Mouse (Mus musculus) gastrocnemius, adult 2 months (tissue): ENCODE measurements around the gene Sbno2. TPM values are rescaled to one million over a fixed set of nuclear protein-coding genes. Genes with fewer than 3 reads are reported as not detected.

Experiments
- DNase-seq: peaks from one replicate; pipeline ENCODE4 v3.0.0; 2022
- H3K27ac ChIP-seq: fragments of 200-600 bp; 2 replicates; pipeline ENCODE4 v1.8.1; 2022; ENCODE audit warnings: mild to moderate bottlenecking
- H3K4me3 ChIP-seq: fragments of 200-600 bp; 2 replicates; pipeline ENCODE4 v1.8.1; 2022; ENCODE audit warnings: mild to moderate bottlenecking, moderate library complexity
- CTCF ChIP-seq: fragments of 200-600 bp; IDR thresholded peaks from 2 replicates; pipeline ENCODE4 v1.8.1; 2022; ENCODE audit warnings: antibody characterized with exemption, mild to moderate bottlenecking, moderate library complexity
- intact Hi-C: fragments of 180-260 bp; cut with DNase I; formaldehyde crosslinking; loops from one replicate; pipeline ENCODE4 v1.15.1; 2025
- total RNA-seq, 2 experiments: library from RNA; stranded (reverse); gene quantifications; 2 replicates each; pipeline ENCODE4 v1.2.3; 2021

Sbno2 gene
- total RNA-seq, 2 experiments from 2014 or later, result 6.2 to 7.1 TPM

GRCm38 (mm10) chr10:80030191-80030590 is 75.2 kb downstream of the Sbno2 start:
- intact Hi-C loops, result loop anchor here (5.0 kb wide), 1 partner anchor 102 kb away; no protein-coding TSS in a partner anchor
- no peak for DNase-seq
- no peak for TF ChIP-seq CTCF

DNA sequence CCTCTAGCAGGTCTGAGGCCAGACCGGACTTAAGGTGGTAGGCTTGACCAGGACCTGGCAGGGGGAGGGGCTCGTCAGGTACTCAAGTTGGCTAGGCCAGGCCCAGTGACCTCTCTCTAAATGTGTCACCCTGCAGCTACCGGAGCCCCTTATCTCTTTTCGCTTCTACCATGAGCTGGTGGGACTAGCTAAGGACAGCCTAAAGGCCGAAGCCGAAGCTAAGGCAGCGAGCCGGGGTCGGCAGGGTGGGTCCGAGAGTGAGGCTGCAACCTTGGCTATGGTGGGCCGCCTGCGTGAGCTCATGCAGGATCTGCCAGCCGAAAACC is 76.9 kb downstream of the Sbno2 start:
- Histone ChIP-seq H3K4me3 (no peak overlapping the region), H3K27ac (no peak overlapping the region)
- no peak for DNase-seq
- intact Hi-C loops, result no loop called here
- TF ChIP-seq CTCF, result no peak

More at GRCm38 (mm10) chr10:80030191-80030590, 75.2 kb downstream of the Sbno2 start:
- Histone ChIP-seq H3K4me3 (no peak overlapping the region), H3K27ac (no peak overlapping the region)

DNA sequence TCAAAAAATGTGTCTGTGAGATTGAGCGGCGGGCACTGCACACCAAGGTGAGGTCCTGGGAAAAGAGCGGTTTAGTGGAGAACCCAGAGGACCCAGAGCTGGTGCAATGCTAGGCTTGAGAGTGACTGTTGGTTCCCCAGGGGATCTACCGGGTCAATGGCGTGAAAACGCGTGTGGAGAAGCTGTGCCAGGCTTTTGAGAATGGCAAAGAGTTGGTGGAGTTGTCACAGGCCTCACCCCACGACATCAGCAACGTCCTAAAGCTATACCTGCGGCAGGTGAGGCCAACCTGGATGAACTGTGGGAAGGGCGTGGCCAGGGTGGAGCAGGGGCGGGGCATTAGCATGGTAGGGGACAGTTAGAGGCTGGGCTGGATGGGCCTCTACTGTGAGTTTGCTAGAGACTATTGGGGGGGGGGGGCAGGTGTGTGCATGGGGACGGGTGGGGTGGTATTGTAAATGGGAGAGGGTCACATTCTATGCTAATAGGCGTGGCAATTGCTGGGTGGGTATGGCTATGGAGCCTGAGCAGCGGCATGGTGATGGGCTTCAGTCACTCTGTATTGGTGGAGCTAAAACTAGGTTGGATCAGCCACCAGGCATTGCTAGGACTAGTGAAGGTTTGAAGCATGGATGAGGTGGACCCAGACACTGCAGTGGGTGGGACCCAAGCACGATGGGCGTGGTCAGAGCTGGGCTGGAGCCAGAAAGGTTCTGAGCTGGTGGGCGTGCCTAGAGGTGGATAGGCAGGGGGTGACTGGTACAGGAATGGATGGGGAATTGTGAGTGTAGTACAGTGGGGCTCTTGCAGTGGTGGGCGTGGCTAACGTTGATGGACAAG is 77.5 kb downstream of the Sbno2 start:
- no peak overlapping the region for H3K27ac ChIP-seq
- TF ChIP-seq CTCF, result no peak
- no peak overlapping the region for H3K4me3 ChIP-seq
- intact Hi-C loops, result no loop called here
- DNase-seq, result no peak

DNA sequence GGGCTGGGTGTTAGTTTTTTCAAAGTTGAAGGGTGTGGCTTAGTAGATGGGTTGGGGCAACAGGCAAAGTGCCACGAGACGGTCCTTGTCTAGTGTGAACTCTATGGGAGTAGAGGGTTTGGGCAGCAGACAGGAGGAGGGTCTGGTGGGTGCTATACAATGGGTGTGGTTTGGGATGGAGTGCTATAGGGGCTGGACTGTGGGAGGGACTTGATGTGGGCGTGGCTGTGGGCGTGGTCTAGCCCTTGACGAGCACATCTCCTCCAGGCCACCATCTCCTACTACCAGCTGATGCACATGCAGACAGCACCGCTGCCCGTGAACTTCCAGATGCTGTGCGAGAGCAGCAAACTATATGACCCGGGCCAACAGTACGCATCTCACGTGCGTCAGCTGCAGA is 79.5 kb downstream of the Sbno2 start:
- no peak for TF ChIP-seq CTCF
- H3K27ac ChIP-seq, result no peak overlapping the region
- intact Hi-C loops, result no loop called here
- no peak overlapping the region for H3K4me3 ChIP-seq
- no peak for DNase-seq

GRCm38 (mm10) chr10:80025463-80025862 is 79.9 kb downstream of the Sbno2 start:
- Histone ChIP-seq H3K4me3 (no peak overlapping the region), H3K27ac (no peak overlapping the region)
- intact Hi-C loops, result no loop called here
- no peak for DNase-seq
- no peak for TF ChIP-seq CTCF

DNA sequence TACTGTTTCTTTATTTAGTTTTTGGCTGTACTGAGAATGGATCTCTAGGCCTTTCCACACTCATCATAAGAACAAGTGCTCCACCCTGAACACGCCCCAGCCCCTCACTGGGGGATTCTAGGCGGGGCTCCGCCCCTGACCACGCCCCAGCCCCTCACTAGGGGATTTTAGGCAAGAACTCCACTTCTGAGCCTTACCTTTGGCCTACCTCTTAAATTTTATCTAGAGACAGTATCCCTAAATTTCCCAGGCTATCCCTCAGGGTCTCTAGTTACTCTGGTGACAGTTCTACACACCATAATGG is 80.4 kb downstream of the Sbno2 start:
- no peak for TF ChIP-seq CTCF
- no peak overlapping the region for H3K4me3 ChIP-seq
- DNase-seq, result no peak

DNA sequence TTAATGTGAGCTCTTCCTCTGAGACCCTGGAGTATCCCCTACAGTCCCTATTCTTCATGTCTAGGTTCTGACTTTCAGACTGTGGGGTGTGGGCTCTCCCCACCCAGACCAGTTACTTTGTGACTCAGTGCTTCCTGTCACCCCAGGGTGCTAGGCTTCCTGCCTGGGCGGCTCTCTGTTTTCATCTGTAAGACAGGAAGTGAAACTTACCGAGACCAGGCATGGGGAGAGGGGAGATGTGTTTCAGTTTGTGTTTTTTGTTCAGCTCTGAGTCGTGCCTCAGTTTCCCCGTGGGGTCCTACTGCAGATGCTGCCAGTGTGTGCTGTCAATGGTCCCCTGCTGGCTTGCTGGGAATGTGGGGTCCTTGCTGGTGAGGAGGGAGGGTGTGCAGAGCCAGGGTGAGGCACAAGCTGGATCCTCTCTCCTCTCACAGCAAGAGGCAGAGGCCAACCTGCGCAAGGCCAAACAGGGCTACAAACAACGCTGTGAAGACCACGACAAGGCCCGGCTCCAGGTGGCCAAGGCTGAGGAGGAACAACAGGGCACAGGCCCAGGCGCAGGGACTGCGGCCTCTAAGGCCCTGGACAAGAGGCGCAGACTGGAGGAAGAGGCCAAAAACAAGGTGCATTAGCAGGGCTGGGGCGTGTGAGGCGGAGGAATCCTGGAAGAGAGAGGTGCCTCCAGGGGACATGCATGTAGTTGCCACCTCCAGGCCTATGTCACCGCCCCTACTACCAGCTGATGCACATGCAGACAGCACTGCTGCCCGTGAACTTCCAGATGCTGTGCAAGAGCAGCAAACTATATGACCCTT is 80.9 kb downstream of the Sbno2 start:
- no peak for DNase-seq
- no peak for TF ChIP-seq CTCF

More for the DNA sequence above, 80.4 kb downstream of the Sbno2 start:
- intact Hi-C loops, result no loop called here
- peak overlapping the region; percentile 51; the same call in 1 of the 2 replicates for H3K27ac ChIP-seq

DNA sequence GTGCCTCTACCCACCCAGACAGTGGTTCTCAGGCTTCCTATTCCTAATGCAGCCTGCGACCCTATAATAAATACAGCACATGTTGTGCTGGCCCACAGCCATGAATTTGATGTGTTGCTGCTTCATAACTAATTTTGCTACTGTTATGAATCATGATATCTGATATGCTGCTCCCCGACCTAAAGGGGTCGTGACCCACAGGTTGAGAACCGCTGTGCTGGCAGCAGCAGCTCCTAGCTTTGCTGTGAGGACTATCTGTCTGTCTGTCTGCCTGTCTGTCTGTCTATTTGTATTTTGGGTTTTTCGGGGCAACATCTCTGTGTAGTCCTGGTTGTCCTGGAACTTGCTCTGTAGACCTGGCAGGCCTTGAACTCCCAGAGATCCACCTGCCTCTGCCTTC is 81.6 kb downstream of the Sbno2 start:
- no peak for DNase-seq
- Histone ChIP-seq H3K4me3 (no peak overlapping the region), H3K27ac (peak overlapping the region; percentile 51)
- intact Hi-C loops, result no loop called here
- no peak for TF ChIP-seq CTCF

More for the DNA sequence above, 80.9 kb downstream of the Sbno2 start:
- Histone ChIP-seq H3K4me3 (no peak overlapping the region), H3K27ac (peak overlapping the region; percentile 51)
- intact Hi-C loops, result no loop called here

GRCm38 (mm10) chr10:80022806-80023205 is 82.6 kb downstream of the Sbno2 start:
- Histone ChIP-seq H3K27ac (no peak overlapping the region), H3K4me3 (no peak overlapping the region)
- no peak for TF ChIP-seq CTCF
- DNase-seq, result no peak
- intact Hi-C loops, result no loop called here

GRCm38 (mm10) chr10:80022164-80022563 is 83.2 kb downstream of the Sbno2 start:
- Histone ChIP-seq H3K4me3 (no peak overlapping the region), H3K27ac (no peak overlapping the region)
- intact Hi-C loops, result no loop called here
- no peak for TF ChIP-seq CTCF
- no peak for DNase-seq

GRCm38 (mm10) chr10:80021320-80021641 is 84.1 kb downstream of the Sbno2 start:
- Histone ChIP-seq H3K27ac (no peak overlapping the region), H3K4me3 (no peak overlapping the region)
- TF ChIP-seq CTCF, result no peak
- intact Hi-C loops, result no loop called here
- DNase-seq, result no peak

DNA sequence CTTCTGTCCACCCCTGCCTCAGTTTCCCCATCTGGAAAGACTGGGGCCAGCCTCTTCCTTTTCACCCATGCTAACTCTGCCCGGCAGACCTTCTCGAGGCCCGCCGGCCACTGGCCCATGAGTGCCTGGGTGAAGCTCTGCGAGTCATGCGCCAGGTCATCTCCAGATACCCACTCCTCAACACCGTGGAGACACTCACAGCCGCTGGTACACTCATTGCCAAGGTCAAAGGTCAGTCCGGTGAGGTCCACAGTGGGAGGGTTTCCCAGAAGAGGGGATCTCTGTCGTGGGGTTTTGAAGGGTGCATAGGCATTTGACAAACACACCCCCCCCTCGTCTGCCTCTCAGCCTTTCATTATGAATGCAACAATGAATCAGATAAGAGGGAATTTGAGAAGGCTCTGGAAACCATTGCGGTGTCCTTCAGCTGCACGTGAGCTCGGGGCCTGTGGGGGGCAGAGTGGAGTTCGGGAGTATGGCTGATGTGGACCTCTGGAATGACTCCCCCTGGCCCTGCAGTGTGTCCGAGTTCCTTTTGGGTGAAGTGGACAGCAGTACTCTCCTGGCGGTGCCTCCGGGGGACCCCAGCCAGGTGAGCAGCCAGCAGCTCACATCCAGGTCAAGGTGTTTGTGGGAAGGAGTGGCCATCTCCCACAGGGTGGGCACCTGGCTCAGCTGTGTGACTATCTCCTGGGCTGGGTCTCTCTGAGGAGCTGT is 84.6 kb downstream of the Sbno2 start:
- H3K27ac ChIP-seq, result no peak overlapping the region
- intact Hi-C loops, result no loop called here
- no peak for DNase-seq
- no peak overlapping the region for H3K4me3 ChIP-seq
- no peak for TF ChIP-seq CTCF

DNA sequence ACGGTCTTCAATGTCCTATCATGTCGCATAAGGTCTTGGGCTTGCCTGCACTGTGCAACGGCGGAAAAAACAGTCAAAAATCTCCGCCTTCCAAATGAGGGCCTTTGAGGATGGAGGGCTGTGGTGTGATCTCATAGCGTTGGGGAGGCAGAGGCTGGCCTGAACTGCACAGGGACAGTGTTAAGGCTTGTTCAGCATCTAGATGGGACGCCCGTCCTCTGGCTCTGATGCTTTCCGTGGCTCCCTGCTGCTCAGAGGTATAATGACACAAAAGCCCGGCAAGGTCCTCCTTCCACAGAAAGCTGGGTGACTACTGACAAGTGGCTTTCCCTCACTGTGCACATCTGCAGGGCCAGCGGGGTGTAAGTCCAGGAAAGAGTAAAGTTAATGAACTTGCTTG is 85.2 kb downstream of the Sbno2 start:
- Histone ChIP-seq H3K4me3 (peak overlapping the region; percentile 50), H3K27ac (peak overlapping the region; percentile 69)
- no peak for DNase-seq
- no peak for TF ChIP-seq CTCF
- intact Hi-C loops, result no loop called here
